Mouse (Mus musculus): Measurements from ENCODE around the gene Lad1.

The Lad1 gene

DNA sequence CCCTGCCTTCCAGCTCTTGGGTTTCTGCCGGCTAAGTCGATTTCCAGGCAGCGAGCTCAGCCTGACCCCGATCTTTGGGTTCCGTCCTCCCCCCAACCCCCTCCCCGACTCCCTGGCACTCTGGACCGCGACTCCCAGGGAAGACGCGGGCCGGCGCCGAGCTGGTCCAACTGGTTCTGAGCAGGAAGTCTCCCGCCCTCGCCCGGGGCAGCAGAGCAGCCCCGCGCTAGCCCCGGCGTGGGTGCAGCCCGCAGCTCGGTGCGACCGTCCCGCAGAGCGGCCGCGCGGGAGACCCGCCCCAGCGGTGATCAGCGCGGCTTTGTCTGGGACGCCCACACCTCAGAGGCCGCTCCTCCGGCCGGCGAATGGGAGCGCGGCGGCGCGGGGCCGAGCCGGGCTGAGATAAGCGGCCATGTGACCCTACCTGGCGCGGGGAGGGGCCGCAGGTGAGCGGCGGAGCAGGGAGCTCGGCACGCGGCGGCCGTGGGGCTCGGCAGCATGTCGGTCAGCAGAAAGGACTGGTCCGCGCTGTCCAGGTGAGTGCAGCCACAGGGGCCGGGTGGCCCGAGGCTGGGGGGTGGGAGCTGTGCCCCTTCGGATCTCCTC, at the start of gene Lad1:
Gene Lad1 (plus strand): TSS at position 118 of the 606 bp plus-strand sequence.
- peak; percentile 20 for DNase-seq (ENCODE audit: low spot score)

DNA sequence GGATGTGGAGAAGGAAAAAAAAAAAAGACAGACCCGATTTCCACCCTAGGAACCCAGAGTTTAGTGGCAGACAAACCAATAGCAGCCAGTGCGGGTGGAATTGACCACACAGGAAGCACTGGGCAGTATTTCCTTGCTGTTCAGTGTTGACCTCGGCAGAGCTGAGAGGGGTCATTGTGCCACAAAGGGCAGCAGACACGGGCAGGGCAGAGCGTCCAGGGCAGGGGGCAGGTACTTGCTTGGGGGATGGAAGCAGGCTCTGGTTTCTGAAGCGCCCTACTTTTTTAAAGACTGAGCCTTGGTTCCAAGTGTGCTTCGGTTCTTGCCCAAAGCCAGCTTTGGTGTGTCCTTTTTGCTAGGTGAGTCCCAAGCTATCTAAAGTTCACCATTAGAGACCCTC, 48.2 kb upstream of the Lad1 start:
- DNase-seq (ENCODE audit: low spot score), result no peak

DNA sequence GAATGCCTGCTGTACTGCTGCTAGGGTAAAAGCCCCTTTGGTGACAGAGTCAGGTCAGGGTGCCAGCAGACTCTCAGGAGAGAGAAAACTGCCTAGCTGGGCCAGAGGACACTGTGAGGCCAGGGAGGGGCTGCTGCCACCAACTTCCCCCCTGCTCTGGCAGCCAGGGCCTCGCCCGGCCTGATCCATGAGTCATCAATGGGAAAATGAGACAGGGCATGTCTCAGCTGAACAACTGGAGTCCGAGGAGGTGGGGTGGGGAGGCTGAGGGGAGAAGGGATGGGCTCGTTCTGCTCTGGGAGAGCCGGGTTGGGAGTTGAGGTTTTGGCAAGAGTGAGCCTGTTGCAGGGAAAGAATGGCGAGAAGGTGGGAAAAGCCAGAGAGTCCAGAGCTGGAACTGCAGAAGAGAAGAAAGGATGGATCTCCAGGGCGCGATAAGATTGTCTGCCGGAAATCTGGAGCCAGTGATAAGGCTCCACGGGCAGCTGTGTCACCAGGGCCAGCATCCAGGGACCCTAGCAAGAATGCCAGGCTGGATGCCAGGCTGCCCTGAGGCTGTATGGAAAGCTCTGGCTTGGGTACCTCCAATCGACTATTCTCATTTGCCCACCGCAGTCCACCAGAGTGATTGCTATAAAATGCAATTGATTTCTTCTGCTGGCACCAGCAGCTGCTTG, 47.4 kb upstream of the Lad1 start:
- DNase-seq (ENCODE audit: low spot score), result no peak

DNA sequence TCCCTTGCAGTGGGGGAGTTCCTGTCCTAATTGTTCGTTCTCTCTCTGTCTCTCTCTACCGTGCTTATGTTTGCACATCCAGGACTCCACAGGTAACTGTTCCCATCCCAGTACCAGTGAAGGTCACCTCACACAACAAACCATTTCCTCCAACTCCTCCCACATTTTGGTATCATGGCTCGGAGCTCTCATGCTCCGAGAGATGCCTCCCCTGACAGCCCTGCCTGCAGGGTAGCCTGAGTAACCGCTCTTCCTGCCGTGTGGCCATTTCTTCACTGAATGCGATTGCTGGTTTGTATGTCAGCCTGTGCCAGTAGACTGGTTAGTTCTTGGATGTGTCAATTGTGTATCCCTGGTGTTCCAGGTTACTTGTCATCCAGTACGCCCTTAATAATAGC, 46.8 kb upstream of the Lad1 start:
- DNase-seq (ENCODE audit: low spot score), result no peak

DNA sequence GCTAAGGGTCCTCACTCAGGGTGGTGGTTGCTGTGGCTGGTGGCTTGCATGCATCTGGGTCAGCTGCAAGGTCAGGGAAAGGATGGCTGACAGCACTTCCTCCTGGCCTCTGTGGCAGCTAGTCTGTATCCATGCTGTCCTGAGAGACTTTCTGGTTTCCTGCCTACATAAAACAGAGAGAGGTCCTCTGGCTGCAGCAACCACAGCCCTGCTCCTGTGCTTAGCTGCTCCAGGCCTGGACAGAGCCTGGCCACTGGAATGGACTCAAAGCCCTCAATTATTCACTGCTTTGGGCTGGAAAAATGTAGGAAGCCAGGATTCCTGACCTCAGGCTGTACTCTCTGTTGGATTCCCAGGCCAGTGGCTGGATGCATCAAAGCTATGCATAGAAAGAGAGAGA, 41.8 kb upstream of the Lad1 start:
- DNase-seq (ENCODE audit: low spot score), result no peak

DNA sequence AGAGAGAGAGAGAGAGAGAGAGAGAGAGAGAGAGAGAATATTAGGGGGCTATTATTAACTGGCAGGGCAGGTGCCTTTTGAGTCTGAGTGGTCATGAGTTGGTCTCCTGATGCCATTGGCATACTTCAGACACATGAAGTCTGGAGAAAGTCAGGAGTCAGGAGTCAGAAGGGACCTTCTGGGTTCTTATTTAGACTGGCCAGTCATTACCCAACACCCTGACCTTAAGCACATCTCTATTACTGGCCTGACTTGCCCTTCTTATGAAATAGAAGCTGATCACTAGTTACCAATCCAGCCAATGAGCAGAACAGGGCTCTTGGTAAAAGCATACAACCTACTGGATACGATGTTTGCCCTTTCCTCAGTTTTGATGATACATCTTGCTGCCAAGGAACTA, 41.4 kb upstream of the Lad1 start:
- DNase-seq (ENCODE audit: low spot score), result no peak

DNA sequence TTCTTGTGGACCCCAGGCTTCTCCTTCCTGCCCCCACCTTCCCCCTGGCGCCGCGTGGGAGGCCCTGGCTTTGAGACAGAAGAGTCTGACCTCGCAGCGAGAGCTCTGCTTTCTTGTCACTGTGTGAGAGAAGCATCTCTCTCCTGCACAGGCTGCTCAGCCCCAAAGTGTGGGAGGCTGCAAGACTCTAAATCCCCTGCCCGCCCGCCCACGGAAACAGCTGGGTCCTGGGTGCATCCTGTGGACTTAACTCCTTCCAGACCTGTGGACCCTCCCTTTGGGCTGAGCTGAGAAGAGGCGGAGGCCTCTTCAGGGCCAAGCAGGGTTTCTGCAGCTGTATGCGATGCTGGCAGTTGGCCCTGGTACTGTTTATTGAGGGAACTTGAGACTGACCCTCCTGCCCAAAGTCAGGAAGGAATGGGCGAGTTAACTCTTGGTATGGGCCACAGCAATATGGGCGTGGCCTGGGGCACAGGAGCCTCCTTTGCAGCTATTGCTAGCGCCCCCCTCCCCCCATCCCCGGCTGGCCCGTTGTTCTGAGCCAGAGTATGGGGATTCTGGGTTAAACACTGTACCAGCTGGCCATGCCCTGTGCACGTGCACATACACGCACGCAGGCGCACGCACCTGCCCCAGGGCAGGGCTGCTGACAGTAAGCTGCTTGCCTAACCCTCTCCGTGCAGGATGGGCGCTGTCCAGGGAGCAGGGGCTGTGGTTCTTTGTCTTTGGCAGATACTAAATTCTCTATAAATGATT, 39.4 kb upstream of the Lad1 start, which contains the start of gene Tnni1:
Gene Tnni1 (plus strand): TSS at position 655 of the 756 bp plus-strand sequence.
- DNase-seq (ENCODE audit: low spot score), result no peak

- DNase-seq (ENCODE audit: low spot score), result no peak
Observed at GRCm38 (mm10) chr1:135780649-135781048, 37.7 kb upstream of the Lad1 start.

DNA sequence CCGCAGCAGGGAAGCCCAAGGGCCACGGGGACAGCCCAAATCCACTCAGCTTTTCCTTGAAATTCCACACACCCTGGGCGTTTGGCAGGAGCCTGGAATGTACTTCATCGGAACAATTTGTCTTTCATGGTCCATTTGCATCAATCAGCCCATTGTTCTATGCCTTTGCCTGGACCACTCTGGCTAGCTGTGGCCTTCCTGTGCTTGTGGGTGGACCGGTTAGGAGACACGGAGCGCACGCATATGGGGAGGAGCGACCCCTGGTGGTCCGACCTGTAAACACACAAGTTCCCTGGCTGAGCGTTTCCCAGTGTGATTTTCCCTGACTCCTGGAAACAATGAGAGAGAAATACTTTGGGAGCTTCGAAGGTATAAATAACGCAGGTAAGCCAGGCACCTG, 37.2 kb upstream of the Lad1 start:
- DNase-seq (ENCODE audit: low spot score), result peak; percentile 40

- DNase-seq (ENCODE audit: low spot score), result no peak
Observed at GRCm38 (mm10) chr1:135782816-135783215, 35.6 kb upstream of the Lad1 start.

DNA sequence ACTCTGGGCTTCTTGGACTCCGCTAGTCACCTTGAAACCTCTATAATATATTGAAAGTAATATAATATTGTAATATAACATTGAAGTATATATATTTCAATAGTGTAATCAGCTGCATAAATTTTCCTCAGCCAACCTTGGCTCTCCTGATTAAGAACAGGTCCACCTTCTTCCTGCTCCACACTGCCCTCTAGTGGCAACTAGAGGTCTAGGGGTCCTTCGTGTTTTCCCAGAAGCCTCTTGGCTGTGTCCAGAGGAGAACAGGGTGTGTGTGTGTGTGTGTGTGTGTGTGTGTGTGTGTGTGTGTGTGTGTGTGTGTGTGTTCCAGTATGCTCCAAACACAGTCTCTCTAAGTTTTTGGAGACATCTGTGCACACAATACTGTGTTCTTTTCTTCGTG, 30.6 kb upstream of the Lad1 start:
- peak; percentile 73 for DNase-seq (ENCODE audit: low spot score)

GRCm38 (mm10) chr1:135788708-135789107, 29.7 kb upstream of the Lad1 start:
- DNase-seq (ENCODE audit: low spot score), result no peak

- peak; percentile 61 for DNase-seq (ENCODE audit: low spot score)
Observed at GRCm38 (mm10) chr1:135789815-135790214, 28.6 kb upstream of the Lad1 start.

GRCm38 (mm10) chr1:135792143-135792939, 26.1 kb upstream of the Lad1 start:
- no peak for DNase-seq (ENCODE audit: low spot score)

DNA sequence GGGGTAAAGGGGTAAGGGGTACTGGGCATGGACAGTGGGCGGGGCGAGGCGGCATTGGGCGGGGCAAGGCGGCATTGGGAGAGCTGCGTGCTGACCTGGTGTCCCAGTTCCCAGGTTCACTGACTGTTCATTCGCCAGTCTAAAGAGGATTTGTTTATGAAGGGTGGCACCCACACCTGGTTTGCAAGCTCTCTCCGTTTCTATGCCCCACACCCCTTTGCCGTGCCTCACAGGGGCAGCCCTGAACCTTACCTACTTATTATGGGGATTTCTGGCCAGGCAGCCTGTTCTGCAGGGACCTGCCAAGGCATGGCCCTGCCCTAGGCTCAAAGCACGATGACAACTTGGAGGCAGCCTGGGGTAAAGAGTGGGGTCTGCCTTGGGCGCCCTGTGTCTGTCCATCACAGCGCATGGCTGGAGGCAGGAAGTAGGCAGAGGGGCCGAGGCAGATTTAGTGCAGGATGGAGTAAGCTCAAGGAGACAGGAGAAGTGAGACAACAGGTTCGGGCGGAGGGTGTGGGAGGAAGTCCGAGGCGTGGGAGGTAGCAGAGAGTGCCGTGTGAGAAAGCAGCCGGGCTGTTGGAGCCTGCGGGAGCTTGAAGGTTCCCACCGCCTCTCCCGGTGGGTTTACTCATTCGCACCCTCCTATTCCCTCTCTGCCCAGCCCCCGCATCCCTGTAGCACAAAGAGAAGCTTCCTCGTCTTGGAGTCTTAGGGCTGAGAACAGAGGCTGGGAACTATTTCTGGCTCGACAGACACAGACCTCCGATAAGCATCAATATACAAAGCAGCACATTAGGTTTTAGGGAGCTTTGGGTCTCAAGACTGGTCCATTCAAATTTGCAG, 24.8 kb upstream of the Lad1 start:
- DNase-seq (ENCODE audit: low spot score), result peak; percentile 32

GRCm38 (mm10) chr1:135794216-135795134, 23.9 kb upstream of the Lad1 start:
- no peak for DNase-seq (ENCODE audit: low spot score)

DNA sequence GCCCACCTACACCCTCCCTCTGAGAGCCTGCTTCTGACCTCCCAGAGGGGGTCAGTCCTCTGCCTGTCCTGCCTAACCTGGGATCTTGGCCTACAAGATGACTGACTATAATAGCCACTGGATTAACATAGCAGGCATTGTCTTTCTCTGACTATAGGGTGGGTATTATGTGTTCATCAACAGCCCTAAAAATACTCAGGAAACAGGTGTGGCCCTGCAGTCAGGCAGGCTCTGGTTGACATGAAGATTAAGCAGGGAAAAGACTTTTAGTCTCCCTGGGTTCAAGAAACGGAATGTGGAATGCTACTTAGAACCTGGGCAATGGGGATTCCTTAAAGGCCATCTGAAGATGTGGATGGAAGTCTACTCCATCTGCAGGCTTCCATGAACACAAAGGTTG, 19.9 kb upstream of the Lad1 start:
- DNase-seq (ENCODE audit: low spot score), result no peak

GRCm38 (mm10) chr1:135799109-135799627, 19.2 kb upstream of the Lad1 start:
- DNase-seq (ENCODE audit: low spot score), result no peak

- no peak for DNase-seq (ENCODE audit: low spot score)
Observed at GRCm38 (mm10) chr1:135800192-135800950, 18.0 kb upstream of the Lad1 start.
